Comparison of ENCODE assay signal across 8 mouse cellular contexts in genomic region chr3:37723061-37723521, GRCm38 (mm10). TPM values are rescaled to one million over a fixed set of nuclear protein-coding genes. Genes with fewer than 3 reads are reported as not detected.
DNase-seq lines count a peak whose midpoint lies in the region; ATAC-seq lines count a peak whose summit lies in the region.

No protein-coding gene starts in this region.

- peaks cover 23% of the 10 kb centered on the region for H3K4me1 ChIP-seq in hindbrain, embryonic 15.5 days (replicated peaks)
- peaks cover 29% of the 10 kb centered on the region for H3K4me1 ChIP-seq in limb, embryonic 15.5 days

- no peaks in the 10 kb centered on the region for H3K9me3 ChIP-seq in hindbrain, embryonic 15.5 days
- H3K9me3 ChIP-seq in limb, embryonic 15.5 days, result no peaks in the 10 kb centered on the region

- H3K4me3 ChIP-seq in hindbrain, embryonic 15.5 days, result peak overlapping the region; percentile 48
- peak overlapping the region; percentile 39 for H3K4me3 ChIP-seq in limb, embryonic 15.5 days

- H3K9ac ChIP-seq in hindbrain, embryonic 15.5 days, result peak overlapping the region; percentile 48
- 0 out of 2 replicates have a peak overlapping the region, but pooled peaks have one; percentile 7 for H3K9ac ChIP-seq in limb, embryonic 15.5 days

- no peaks in the 10 kb centered on the region for H3K36me3 ChIP-seq in hindbrain, embryonic 15.5 days
- H3K36me3 ChIP-seq in limb, embryonic 15.5 days, result no peaks in the 10 kb centered on the region

- ATAC-seq in hindbrain, embryonic 15.5 days (ENCODE audit: low FRiP score, low read depth), result 0 out of 2 replicates have a peak, but pooled peaks have one; percentile 11
- no peak for ATAC-seq in limb, embryonic 15.5 days (ENCODE audit: insufficient number of reproducible peaks, low FRiP score, low TSS enrichment, low read depth)
- ATAC-seq in erythroblast, adult 5-6 weeks (replicated peaks; ENCODE audit: low FRiP score, poor library complexity, severe bottlenecking), result no peak

- peak; percentile 32 for DNase-seq in cerebellum, adult 11-12 months
- DNase-seq in cerebellum, postnatal 36 days, result no peak
- peak; percentile 37 to 44 for DNase-seq in cerebellum, postnatal 14 days
- DNase-seq in neural tube, embryonic 10.5 days (ENCODE audit: extremely low spot score, low spot score), result peak; percentile 51
- DNase-seq in adrenal gland, postnatal 25 days, result no peak

- H3K27ac ChIP-seq in hindbrain, embryonic 15.5 days (replicated peaks), result peak overlapping the region; percentile 72
- peak overlapping the region; percentile 78 for H3K27ac ChIP-seq in limb, embryonic 15.5 days

- WGBS in hindbrain, embryonic 15.5 days, result 9% methylated on average over 11 of the region's 11 CpGs
- WGBS in limb, embryonic 15.5 days, result 6% methylated on average over 11 of the region's 11 CpGs

- peak overlapping the region; percentile 75 for H3K4me2 ChIP-seq in hindbrain, embryonic 15.5 days
- peak overlapping the region; percentile 70 for H3K4me2 ChIP-seq in limb, embryonic 15.5 days

- H3K27me3 ChIP-seq in hindbrain, embryonic 15.5 days, result no peaks in the 10 kb centered on the region
- no peaks in the 10 kb centered on the region for H3K27me3 ChIP-seq in limb, embryonic 15.5 days

RNA-seq across cellular contexts. Expression of gene Gm5148, which starts 1.2 kb away (rescaled TPM):
- polyA plus RNA-seq in hindbrain, embryonic 15.5 days (2015; fragmentation: Nextera tagmentation; extraction: Ambion mirVana), result 12.2 and 13.4 TPM in 2 replicates
- polyA plus RNA-seq in limb, embryonic 15.5 days (2015; fragmentation: Nextera tagmentation; extraction: Ambion mirVana), result 4.8 and 5.4 TPM in 2 replicates
- 0.46 TPM in 1 of 2 replicates, not detected in the other for total RNA-seq in adrenal gland, postnatal 25 days (2021)
- total RNA-seq in erythroblast, adult 5-6 weeks (2015; ENCODE audit: low replicate concordance), result 0.84 TPM in 1 of 2 replicates, not detected in the other
- 3.0 and 10.6 TPM in 2 replicates for total RNA-seq in erythroblast, adult 5-6 weeks (2017; ENCODE audit: low replicate concordance)

Comparison
In these comparisons a context has a peak if more than half of its experiments do, and no peak if none do; other contexts are left out.
1. DNase-seq: peak in cerebellum, adult 11-12 months (single experiment), cerebellum, postnatal 14 days (2 of 2) and neural tube, embryonic 10.5 days (single experiment); none in cerebellum, postnatal 36 days (0 of 2) and adrenal gland, postnatal 25 days (single experiment).